Mouse (Mus musculus) small intestine, adult 2 months (tissue): ENCODE data around the gene Plin1.

ENCODE experiments used
- CTCF ChIP-seq: fragments of 200-500 bp; IDR thresholded peaks from 2 replicates; pipeline ENCODE4 v1.5.1; 2012; ENCODE audit warnings: low read depth, mild to moderate bottlenecking, control low read depth, inconsistent platforms, low read length, moderate library complexity, mixed read lengths; ENCODE audit not compliant: insufficient replicate concordance, insufficient read length; ENCODE audit errors: extremely low read depth
- POLR2A ChIP-seq: fragments of 200-500 bp; IDR thresholded peaks from 2 replicates; pipeline ENCODE4 v1.6.1; 2012; ENCODE audit warnings: low read depth, mild to moderate bottlenecking, control low read depth, inconsistent platforms, low read length, moderate library complexity

DNA sequence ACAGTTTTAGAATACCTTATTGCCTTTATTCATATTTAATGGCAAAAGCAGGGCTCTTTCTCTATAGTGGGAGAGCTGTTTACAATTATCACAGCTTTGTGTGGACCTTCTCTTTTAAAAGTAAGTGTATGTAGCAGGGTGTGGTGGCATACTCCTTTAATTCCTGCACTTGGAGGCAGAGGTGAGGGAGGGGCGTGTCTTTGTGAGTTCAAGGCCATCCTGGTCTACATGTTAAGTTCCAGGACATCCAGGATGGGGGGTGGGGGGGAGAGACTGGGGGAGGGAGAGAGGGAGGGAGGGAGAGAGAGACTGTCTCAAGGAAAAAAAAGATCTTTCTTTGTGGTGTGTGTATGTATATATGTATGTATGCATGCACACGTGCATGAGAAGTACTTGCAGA lies 52.5 kb downstream of the Plin1 start:
- TF ChIP-seq POLR2A (no peak), CTCF (no peak)
